Mouse (Mus musculus) heart, postnatal 0 days (tissue): ENCODE results near the gene Amdhd1.

ENCODE experiments used
- CTCF ChIP-seq: IDR thresholded peaks from 2 replicates; pipeline ENCODE4 v1.5.1; 2016; ENCODE audit warnings: antibody characterized with exemption, control low read depth, low read depth
- EP300 ChIP-seq: IDR thresholded peaks from 2 replicates; pipeline ENCODE4 v1.6.1; 2016; ENCODE audit warnings: antibody characterized with exemption, low read depth

- TF ChIP-seq CTCF = no peak
- no peak for TF ChIP-seq EP300
Measured at GRCm38 (mm10) chr10:93488066-93488827, 51.6 kb downstream of the Amdhd1 start, which contains the start of gene Hal.
